Mouse (Mus musculus) MEL (cell line): ENCODE measurements around the gene Coro2b.

ENCODE experiments used
- CTCF ChIP-seq, 3 experiments: IDR thresholded peaks in 2 of 3; conservative IDR thresholded peaks in 1 of 3; 2 replicates each; pipeline ENCODE4 v1.5.1; 2011 to 2012; ENCODE audit warnings: low read length in 3 of 3, low read depth in 2 of 3, mild to moderate bottlenecking in 2 of 3, improper control_type of control experiment in 1 of 3, inconsistent platforms in 1 of 3, mixed read lengths in 1 of 3, moderate library complexity in 1 of 3; ENCODE audit not compliant: control insufficient read depth in 1 of 3, insufficient read depth in 1 of 3, poor library complexity in 1 of 3, severe bottlenecking in 1 of 3
- E2F4 ChIP-seq: IDR thresholded peaks from 2 replicates; pipeline ENCODE4 v1.6.1; 2011; ENCODE audit warnings: low read depth, low read length, improper control_type of control experiment, borderline replicate concordance
- ELF1 ChIP-seq: IDR thresholded peaks from 2 replicates; pipeline ENCODE4 v1.6.1; 2014; ENCODE audit warnings: low read depth, mild to moderate bottlenecking, inconsistent platforms, low read length, improper control_type of control experiment, moderate library complexity
- EP300 ChIP-seq, 2 experiments: IDR thresholded peaks; 2 replicates each; pipeline ENCODE4 v1.6.1; 2011; ENCODE audit warnings: improper control_type of control experiment in 2 of 2, low read length in 2 of 2, low read depth in 1 of 2, mild to moderate bottlenecking in 1 of 2
- POLR2A ChIP-seq, 2 experiments: IDR thresholded peaks; 2 replicates each; pipeline ENCODE4 v1.6.1; 2011 to 2012; ENCODE audit warnings: low read length in 2 of 2, mild to moderate bottlenecking in 2 of 2, control low read depth in 1 of 2, improper control_type of control experiment in 1 of 2, low read depth in 1 of 2, moderate library complexity in 1 of 2; ENCODE audit not compliant: control insufficient read depth in 1 of 2, insufficient read depth in 1 of 2, poor library complexity in 1 of 2
- RAD21 ChIP-seq: IDR thresholded peaks from 2 replicates; pipeline ENCODE4 v1.6.1; 2011; ENCODE audit warnings: mild to moderate bottlenecking, low read depth, low read length, improper control_type of control experiment
- TAL1 ChIP-seq: IDR thresholded peaks from 2 replicates; pipeline ENCODE4 v1.6.1; 2012; ENCODE audit warnings: mild to moderate bottlenecking, inconsistent platforms, low read length, moderate library complexity, mixed read lengths
- ZKSCAN1 ChIP-seq: IDR thresholded peaks from 2 replicates; pipeline ENCODE4 v1.6.1; 2012; ENCODE audit warnings: low read depth, mild to moderate bottlenecking, inconsistent platforms, low read length, improper control_type of control experiment, moderate library complexity
- ZNF384 ChIP-seq: IDR thresholded peaks from 2 replicates; pipeline ENCODE4 v1.6.1; 2012; ENCODE audit warnings: low read depth, mild to moderate bottlenecking, inconsistent platforms, low read length, improper control_type of control experiment

DNA sequence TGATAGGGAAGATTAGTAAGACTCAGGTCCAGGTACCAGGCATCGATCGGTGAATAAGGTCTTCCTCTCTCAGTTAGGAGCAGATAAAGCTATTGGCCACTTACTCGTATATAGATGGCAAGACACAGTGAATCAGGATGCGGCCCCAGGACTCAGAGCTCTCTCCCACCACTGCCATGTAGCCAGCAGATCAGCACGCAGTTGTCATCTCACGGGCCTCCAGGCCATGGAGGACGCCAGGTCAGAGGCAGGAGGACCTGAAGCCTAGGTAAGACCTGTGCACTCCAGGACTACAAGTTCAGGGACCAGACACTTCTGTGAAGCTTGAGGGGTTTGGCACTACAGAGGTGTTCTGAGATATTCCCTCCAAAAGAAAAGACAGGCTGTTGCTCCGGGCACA is 21.2 kb upstream of the Coro2b start:
- TF ChIP-seq CTCF (IDR thresholded peaks at IDR 0.05 in 2 of 3, conservative IDR thresholded peaks at IDR 0.05 in 1 of 3; ENCODE audit: control insufficient read depth in 1 of 3, insufficient read depth in 1 of 3, low read depth in 2 of 3, low read length in 3 of 3, poor library complexity in 1 of 3, severe bottlenecking in 1 of 3) (no peak), EP300 (IDR thresholded peaks at IDR 0.05; ENCODE audit: low read depth in 1 of 2, low read length in 2 of 2) (no peak), TAL1 (no peak), ZNF384 (no peak), ZKSCAN1 (no peak), RAD21 (no peak), POLR2A (IDR thresholded peaks at IDR 0.05; ENCODE audit: control insufficient read depth in 1 of 2, insufficient read depth in 1 of 2, low read depth in 1 of 2, low read length in 2 of 2, poor library complexity in 1 of 2) (no peak), ELF1 (no peak), E2F4 (no peak)
